Mouse (Mus musculus) erythroblast, embryonic 14.5 days (primary cell): Measurements from ENCODE around the gene Mpdz.

ENCODE experiments used
- GATA1 ChIP-seq: IDR thresholded peaks from 2 replicates; pipeline ENCODE4 v1.6.1; 2012; ENCODE audit warnings: low read length, inconsistent platforms, mixed read lengths
- TAL1 ChIP-seq: IDR thresholded peaks from 3 replicates; pipeline ENCODE4 v1.6.1; 2012; ENCODE audit warnings: low read length, inconsistent platforms, mixed read lengths

DNA sequence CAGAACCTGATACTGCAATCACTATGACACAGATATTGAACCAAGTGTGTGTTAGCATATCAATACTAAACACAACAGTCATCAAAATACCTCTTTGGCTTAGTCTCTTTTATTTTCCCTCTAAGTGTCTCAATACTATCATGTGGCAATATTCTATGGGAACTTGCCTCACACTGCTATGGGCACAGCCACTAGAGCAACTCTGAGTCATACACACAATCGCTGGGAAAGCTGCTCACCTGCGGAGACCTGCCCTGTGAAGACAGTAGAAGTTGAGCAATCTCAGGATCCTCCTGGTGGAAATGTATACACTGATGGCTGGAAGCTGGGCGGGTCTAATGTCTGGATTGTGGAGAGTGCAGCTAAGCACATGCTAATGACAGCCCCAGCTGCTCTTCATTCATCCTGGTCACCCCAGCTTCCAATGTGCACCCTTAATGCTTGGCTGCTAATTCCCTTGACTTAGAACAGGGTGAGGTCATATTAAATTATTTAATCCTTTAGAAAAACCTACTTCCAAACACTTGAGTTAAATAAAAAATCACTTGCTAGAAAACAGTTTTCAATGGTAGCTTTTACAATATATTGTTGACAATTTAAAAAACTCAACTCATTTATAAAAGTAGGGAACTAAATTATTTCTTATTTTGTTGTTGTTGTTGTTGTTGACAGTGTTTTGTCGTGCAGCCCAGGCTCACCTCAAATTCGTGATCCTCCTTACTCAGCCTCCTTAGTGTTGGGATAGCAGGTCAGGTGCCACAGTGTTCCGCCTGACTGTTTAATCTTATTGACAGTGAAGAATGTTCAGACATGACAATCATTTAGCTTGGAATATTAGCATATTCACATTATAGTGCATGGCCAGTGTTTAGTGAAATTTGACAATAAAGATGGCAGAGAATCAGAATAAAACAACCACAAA is 189.5 kb downstream of the Mpdz start:
- TF ChIP-seq GATA1 (no peak), TAL1 (no peak)
